Mouse (Mus musculus) forebrain, embryonic 14.5 days (tissue): ENCODE results near the gene Ppig. TPM values are rescaled to one million over a fixed set of nuclear protein-coding genes. Genes with fewer than 3 reads are reported as not detected.
A peak's percentile ranks its signal among the peaks of the same experiment; 100 is the strongest.

Experiments
- ATAC-seq: fragments of 200-750 bp; cut with Nextera tagmentation; 2 replicates; pipeline ENCODE4 v1.8.0; 2017; ENCODE audit warnings: mild to moderate bottlenecking, moderate library complexity
- DNase-seq: peaks from one replicate; pipeline ENCODE4 v3.0.0-alpha.2; 2015; ENCODE audit warnings: low spot score
- H3K27ac ChIP-seq: fragments of 300-500 bp; sonication (generic); 2 replicates; pipeline ENCODE4 v1.5.1; 2014; ENCODE audit warnings: low read depth, mild to moderate bottlenecking, control low read depth, low read length, moderate library complexity
- H3K27me3 ChIP-seq: fragments of 300-500 bp; sonication (generic); replicated peaks from 2 replicates; pipeline ENCODE4 v1.6.1; 2014; ENCODE audit warnings: low read length, control low read depth, mixed read lengths; ENCODE audit not compliant: control insufficient read depth, insufficient read depth
- H3K36me3 ChIP-seq: fragments of 300-500 bp; sonication (generic); 2 replicates; pipeline ENCODE4 v1.6.1; 2014; ENCODE audit warnings: low read length, control low read depth; ENCODE audit not compliant: control insufficient read depth, insufficient read depth
- H3K4me1 ChIP-seq: fragments of 300-500 bp; sonication (generic); 2 replicates; pipeline ENCODE4 v1.6.1; 2014; ENCODE audit warnings: antibody characterized with exemption, low read length, control low read depth; ENCODE audit not compliant: control insufficient read depth, insufficient read depth
- H3K4me2 ChIP-seq: fragments of 300-500 bp; sonication (generic); 2 replicates; pipeline ENCODE4 v1.6.1; 2014; ENCODE audit warnings: mild to moderate bottlenecking, control low read depth, low read length
- H3K4me3 ChIP-seq: fragments of 300-500 bp; sonication (generic); 2 replicates; pipeline ENCODE4 v1.5.1; 2014; ENCODE audit warnings: low read depth, low read length, control low read depth
- H3K9ac ChIP-seq: fragments of 300-500 bp; sonication (generic); 2 replicates; pipeline ENCODE4 v1.6.1; 2014; ENCODE audit warnings: mild to moderate bottlenecking, low read length, control low read depth, moderate library complexity
- H3K9me3 ChIP-seq: fragments of 300-500 bp; sonication (generic); replicated peaks from 2 replicates; pipeline ENCODE4 v1.6.1; 2016; ENCODE audit warnings: low read length, control low read depth, mixed read lengths; ENCODE audit not compliant: control insufficient read depth
- WGBS: fragments of 180-500 bp; shearing (Covaris S2); extraction: QIAGEN DNeasy Blood & Tissue Kit; methylation state at CpG from one replicate; pipeline ENCODE4 v1.1.7; 2014; 5-methylcytosine and 5-hydroxymethylcytosine counted together
- polyA plus RNA-seq: library from polyadenylated mRNA; unstranded; fragments of >200 nt; fragmentation: Nextera tagmentation; extraction: Ambion mirVana; gene quantifications from 2 replicates; pipeline ENCODE4 v1.2.1, GENCODE M21; 2014

The Ppig gene
- polyA plus RNA-seq, 1 experiment from 2014 or later, result 83.6 TPM

DNA sequence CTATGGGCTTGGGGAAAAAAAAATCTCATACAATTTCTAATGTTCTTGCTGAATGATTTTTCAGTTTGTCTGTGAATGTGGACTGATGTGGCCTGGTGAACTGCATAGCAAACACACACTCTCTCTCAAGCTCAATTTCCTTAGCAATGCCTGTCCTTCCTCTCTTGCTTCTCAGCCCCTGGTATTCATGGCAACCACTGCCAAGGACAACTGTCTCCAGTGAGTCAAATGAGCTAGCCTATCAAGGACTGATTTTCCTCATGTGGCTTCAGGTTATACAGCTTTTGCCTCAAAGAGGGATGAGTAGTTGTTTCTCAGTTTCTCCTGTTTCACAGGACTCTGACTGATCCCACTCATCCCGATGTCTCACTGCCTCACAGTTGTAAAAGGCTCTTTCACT, 3.2 kb upstream of the Ppig start:
- ATAC-seq (no peak), DNase-seq (no peak)
- H3K4me2 ChIP-seq, result no peak overlapping the region
- no peaks in the 10 kb centered on the region for H3K27me3 ChIP-seq
- H3K27ac ChIP-seq, result no peak overlapping the region
- H3K36me3 ChIP-seq, result no peaks in the 10 kb centered on the region
- no peaks in the 10 kb centered on the region for H3K9me3 ChIP-seq
- no peak overlapping the region for H3K4me3 ChIP-seq
- no peaks in the 10 kb centered on the region for H3K4me1 ChIP-seq
- H3K9ac ChIP-seq, result no peak overlapping the region
- 80% methylated on average over 1 of the region's 1 CpGs for WGBS

DNA sequence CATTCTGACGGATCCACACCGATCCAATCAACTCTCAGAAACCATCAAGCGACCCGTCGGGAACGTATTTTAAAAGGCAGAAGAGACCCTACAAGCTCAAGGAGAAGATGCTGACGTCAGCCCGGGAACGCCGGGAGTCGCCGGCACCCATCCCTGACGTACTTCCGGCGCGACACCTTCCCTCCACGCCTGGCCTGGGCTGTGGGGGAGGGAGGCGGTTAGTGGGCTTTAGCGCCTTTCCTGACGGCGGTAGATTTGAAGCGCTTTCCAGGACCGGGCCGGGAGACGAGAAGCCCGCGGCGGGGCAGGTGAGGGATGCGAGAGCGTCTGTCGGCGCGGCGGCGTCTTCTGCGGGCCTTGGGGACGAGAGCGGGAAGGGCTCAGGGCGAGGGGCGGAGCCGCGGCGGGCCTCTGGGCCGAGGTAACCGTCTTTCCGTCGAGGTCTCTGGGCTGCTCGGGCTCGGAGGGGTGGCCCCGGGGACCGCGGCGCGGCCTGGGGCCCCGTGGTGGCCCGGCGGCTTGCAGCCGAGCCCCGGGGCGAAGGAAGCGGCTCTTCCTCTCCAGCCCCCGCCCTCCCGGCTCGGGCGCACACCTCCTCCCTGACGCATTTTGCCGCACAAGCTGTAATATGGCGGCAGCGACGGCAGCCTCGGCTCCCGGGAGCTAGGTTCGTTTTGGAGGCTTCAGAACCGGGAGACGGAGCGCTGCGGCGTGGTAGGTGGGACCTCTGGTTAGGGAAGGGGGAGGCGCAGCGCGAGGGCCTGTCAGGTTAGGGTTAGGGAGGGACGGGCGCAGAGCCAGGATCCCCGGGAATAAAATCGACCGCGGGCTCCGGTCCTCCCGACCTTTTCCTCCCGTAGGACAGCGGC, 539 bp downstream of the Ppig start:
- Histone ChIP-seq H3K36me3 (no peaks in the 10 kb centered on the region), H3K27ac (peak overlapping the region; percentile 83), H3K9me3 (no peaks in the 10 kb centered on the region), H3K27me3 (no peaks in the 10 kb centered on the region), H3K4me2 (peak overlapping the region; percentile 80), H3K4me1 (no peaks in the 10 kb centered on the region), H3K9ac (peak overlapping the region; percentile 83), H3K4me3 (peak overlapping the region; percentile 94)
- under 1% methylated on average over 90 of the region's 91 CpGs for WGBS
- DNase-seq, result peak; percentile 98
- ATAC-seq, result peak; percentile 99

DNA sequence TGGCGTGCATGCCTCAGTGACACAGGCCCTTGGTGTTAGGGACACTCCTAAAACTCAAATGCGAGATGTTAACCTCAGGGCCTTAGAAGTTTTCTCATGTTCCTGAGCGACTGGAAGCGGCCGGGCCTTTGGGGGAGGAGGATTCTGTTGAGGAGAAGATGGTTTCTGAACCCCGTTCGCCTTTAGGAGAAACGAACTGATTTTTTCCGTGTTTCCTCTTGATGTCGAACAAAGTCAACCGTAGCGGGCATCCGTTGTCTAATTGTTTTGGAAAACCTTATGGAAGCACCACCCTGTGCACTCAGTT, 1.1 kb downstream of the Ppig start:
- DNase-seq, result no peak
- H3K36me3 ChIP-seq, result no peaks in the 10 kb centered on the region
- peak overlapping the region; percentile 83 for H3K27ac ChIP-seq
- H3K27me3 ChIP-seq, result no peaks in the 10 kb centered on the region
- H3K4me3 ChIP-seq, result peak overlapping the region; percentile 94
- under 1% methylated on average over 13 of the region's 13 CpGs for WGBS
- no peaks in the 10 kb centered on the region for H3K9me3 ChIP-seq
- peak overlapping the region; percentile 80 for H3K4me2 ChIP-seq
- peak overlapping the region; percentile 83 for H3K9ac ChIP-seq
- no peaks in the 10 kb centered on the region for H3K4me1 ChIP-seq
- no peak for ATAC-seq

DNA sequence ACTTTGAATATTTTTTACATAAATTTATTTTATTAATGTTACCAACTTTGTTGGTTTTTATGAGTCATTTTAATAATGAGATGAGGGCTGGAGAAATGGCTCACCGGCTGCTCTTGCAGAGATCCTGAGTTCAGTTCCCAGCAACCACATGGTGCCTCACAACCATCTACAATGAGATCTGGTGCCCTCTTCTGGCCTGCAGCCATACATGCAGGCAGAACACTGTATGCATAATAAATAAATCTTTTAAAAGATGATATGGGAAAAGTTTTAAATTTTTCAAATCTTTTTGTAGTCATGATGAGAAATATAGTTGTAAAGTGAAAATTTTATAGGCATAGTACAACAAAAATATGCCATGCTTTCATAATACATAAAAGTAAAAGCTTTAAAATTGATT, 22.7 kb downstream of the Ppig start:
- WGBS, result 95% methylated on average over 1 of the region's 1 CpGs
- Histone ChIP-seq H3K36me3 (peaks cover 61% of the 10 kb centered on the region), H3K4me2 (no peak overlapping the region), H3K9me3 (no peaks in the 10 kb centered on the region), H3K27ac (no peak overlapping the region), H3K4me3 (no peak overlapping the region), H3K27me3 (no peaks in the 10 kb centered on the region), H3K4me1 (no peaks in the 10 kb centered on the region), H3K9ac (no peak overlapping the region)
- ATAC-seq (no peak), DNase-seq (no peak)

DNA sequence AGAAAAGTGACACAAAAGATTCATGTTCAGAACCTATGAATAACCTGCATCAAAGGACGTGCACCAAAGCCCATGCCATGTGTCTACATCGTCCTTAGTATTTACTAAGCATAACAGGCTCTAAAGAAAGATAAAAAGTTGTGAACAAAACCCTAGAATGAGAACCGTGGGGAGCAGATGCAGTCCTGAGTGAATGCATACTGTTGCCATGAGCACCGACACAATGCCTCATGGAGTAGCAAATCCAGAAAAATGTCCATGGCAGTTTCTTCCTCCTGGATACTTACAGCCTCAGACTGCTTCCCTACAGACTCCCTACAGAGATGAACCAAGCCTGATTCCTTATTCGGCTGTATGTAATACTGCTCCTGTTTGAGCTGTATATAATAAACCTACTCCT, 38.6 kb downstream of the Ppig start:
- Histone ChIP-seq H3K4me2 (no peak overlapping the region), H3K4me1 (no peaks in the 10 kb centered on the region), H3K27me3 (no peaks in the 10 kb centered on the region), H3K27ac (no peak overlapping the region), H3K9ac (no peak overlapping the region), H3K9me3 (no peaks in the 10 kb centered on the region), H3K4me3 (no peak overlapping the region), H3K36me3 (no peaks in the 10 kb centered on the region)
- ATAC-seq (no peak), DNase-seq (peak; percentile 2)
- 64% methylated on average over 5 of the region's 5 CpGs for WGBS

DNA sequence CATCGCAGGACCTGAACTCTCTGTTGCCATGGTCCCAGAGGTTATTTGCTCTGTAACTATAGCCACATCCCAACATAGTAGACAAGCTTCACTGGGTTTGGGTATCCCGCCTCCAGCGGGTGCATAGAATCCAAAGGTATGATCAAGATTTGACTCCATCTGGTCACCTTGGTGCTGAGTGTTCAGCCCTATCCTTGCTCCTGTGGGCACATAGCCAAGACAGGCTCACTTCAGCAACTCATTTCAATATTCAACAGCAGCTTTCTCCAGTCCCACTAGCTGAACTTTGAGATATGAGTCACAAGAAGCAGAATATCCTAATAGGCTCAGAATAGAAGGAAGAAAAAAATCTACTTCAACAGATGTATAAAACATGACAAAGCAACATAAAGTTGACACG, 41.0 kb downstream of the Ppig start:
- no peaks in the 10 kb centered on the region for H3K27me3 ChIP-seq
- 95% methylated on average over 4 of the region's 4 CpGs for WGBS
- no peak overlapping the region for H3K4me2 ChIP-seq
- H3K4me1 ChIP-seq, result no peaks in the 10 kb centered on the region
- H3K36me3 ChIP-seq, result no peaks in the 10 kb centered on the region
- ATAC-seq, result no peak
- H3K9me3 ChIP-seq, result no peaks in the 10 kb centered on the region
- H3K9ac ChIP-seq, result no peak overlapping the region
- DNase-seq, result no peak
- H3K4me3 ChIP-seq, result no peak overlapping the region
- H3K27ac ChIP-seq, result no peak overlapping the region

DNA sequence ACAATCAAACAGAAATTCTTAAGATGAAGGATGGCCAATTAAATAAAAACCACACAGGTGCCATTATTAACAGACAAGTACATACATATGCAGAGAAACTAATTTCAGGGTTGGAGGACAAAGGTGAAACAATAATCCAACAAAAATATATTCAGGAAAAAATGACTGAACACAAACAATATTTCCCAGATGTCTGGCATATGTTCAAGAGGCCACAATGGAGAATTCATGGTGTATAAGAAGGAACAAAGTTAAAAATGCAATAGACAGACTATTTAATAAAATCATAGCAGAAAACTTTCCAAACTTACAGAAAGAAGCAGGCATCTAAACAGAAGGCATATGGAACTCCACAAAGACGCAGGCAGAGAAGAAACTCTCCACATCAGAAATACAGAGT, 42.4 kb downstream of the Ppig start:
- Histone ChIP-seq H3K4me1 (no peaks in the 10 kb centered on the region), H3K9ac (no peak overlapping the region), H3K9me3 (no peaks in the 10 kb centered on the region), H3K36me3 (no peaks in the 10 kb centered on the region), H3K4me2 (no peak overlapping the region), H3K4me3 (no peak overlapping the region), H3K27me3 (no peaks in the 10 kb centered on the region), H3K27ac (no peak overlapping the region)
- DNase-seq (no peak), ATAC-seq (no peak)
- WGBS, result 86% methylated on average over 1 of the region's 1 CpGs

DNA sequence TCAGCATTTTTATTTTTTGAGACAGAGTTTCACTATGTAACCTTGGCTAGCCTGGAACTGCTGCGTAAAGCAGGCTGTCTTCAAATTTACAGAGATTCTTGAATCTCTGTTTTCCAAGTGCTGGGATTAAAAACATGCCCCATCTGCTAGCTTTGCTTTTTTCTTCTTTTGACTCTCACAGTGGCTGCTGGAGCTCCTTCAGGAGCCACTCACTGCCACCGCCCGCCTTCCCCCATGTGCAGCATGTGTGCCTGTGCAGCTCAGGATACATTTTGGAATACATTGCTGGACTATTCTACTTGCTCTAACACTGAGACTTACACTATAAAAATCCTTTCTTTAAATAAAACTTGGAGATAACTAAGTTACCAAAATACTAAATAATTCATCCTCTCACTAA, 51.0 kb downstream of the Ppig start:
- Histone ChIP-seq H3K27ac (no peak overlapping the region), H3K9me3 (no peaks in the 10 kb centered on the region), H3K9ac (no peak overlapping the region), H3K4me2 (no peak overlapping the region), H3K4me1 (no peaks in the 10 kb centered on the region), H3K36me3 (peaks cover 13% of the 10 kb centered on the region; the same call in 1 of the 2 replicates), H3K27me3 (no peaks in the 10 kb centered on the region), H3K4me3 (no peak overlapping the region)
- DNase-seq, result no peak
- no peak for ATAC-seq
- 99% methylated on average over 3 of the region's 3 CpGs for WGBS

DNA sequence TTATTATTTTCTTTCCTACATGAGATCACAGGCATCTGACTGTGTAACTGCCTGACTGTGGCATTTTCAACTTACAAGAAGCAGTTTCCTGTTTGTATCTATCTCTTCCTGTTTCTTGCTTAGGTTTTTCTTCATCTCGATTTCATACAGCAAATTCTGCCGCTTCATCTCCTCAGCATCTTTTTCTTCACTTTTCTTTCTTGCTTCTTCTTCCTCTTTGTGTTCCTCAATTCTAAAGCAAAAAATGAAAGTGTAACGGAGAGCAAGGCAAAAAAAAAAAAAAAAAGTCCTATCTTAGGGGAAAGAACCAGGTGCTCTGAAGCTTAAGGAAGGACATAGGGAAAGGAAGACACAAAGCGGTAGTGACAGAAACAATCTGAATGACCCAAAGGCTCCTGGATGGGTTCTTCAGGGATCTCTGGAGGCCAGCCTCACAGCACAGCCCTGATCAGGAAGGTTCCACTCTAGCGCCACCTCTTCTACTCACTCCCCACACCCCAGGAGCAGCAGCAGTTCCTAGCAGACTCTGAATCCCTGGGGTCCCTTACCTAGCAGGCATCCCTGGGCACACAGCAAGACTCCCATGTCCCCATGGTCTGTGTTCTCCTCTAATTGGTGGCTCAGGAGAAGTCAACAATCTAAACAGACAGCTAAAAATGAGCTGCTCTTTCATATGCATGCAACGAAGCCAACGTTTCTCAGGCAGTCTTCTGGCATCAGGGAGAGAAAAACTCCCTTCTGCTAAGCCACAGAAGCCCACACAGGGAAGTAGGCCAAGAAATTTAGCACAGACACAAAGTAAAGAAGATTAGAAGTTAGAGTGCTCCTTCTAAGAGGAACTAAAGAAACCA, 55.9 kb downstream of the Ppig start:
- DNase-seq (no peak), ATAC-seq (no peak)
- no peak overlapping the region for H3K27ac ChIP-seq
- H3K36me3 ChIP-seq, result peaks cover 13% of the 10 kb centered on the region; the same call in 1 of the 2 replicates
- no peaks in the 10 kb centered on the region for H3K9me3 ChIP-seq
- no peak overlapping the region for H3K9ac ChIP-seq
- no peaks in the 10 kb centered on the region for H3K27me3 ChIP-seq
- no peak overlapping the region for H3K4me3 ChIP-seq
- 79% methylated on average over 7 of the region's 7 CpGs for WGBS
- H3K4me1 ChIP-seq, result no peaks in the 10 kb centered on the region
- no peak overlapping the region for H3K4me2 ChIP-seq
